Mouse (Mus musculus): ENCODE data around the gene Glis3. TPM values are rescaled to one million over a fixed set of nuclear protein-coding genes. Genes with fewer than 3 reads are reported as not detected.

The Glis3 gene
- polyA plus RNA-seq, 1 experiment from 2014 or later: 2.6 TPM

DNA sequence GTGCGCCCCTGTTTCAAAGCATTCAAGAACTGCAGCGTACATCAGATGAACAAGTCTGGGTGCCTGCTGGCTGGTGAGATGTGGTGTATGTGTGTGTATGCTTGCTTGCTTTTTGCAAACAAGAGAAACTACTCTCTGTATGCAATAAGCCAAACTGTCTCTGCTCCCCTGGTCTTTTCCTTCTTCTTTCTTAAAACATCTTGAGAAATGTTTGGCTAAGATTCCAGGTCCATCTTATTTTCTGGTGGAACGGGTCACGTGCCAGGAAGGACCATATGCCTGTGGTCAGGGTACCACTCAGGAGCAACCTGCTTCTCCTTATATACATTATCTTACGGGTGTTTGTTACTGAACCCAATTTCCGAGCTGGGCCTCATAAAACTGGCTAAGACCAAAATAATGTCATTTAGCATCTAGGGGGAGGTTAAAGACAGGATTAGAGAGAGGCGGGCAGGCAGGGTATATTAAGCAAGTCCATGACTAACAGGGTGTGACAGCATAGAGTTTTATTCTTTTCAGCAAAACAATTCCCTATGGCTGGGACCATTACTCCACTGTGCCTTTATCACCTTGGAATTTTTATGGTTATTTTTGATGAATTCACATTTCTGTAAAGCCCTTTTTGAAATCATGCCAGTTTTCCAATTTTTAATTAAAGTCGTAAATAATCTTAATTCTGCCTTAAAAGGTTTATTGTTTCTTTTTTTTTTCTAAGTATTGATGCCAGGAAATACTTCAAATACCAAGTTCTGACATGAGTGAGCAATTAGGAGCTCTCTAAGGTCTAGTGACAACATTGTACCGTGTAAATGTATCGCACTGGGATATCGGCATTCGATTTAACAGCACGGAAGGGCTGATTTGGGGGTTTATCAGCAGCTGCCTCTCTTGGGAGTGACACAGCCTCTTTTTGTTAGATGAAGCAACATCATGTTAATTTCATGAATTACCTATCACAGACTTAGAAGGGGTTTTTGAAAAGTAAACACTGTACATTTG is 328.5 kb downstream of the Glis3 start:
- no peak overlapping the region for H3K9ac ChIP-seq
- H3K4me3 ChIP-seq: no peak overlapping the region
- no peaks in the 10 kb centered on the region for H3K9me3 ChIP-seq (replicated peaks)
- no peaks in the 10 kb centered on the region for H3K36me3 ChIP-seq
- ATAC-seq (ENCODE audit: low FRiP score): no peak
- 65% methylated on average over 13 of the region's 13 CpGs for WGBS
- H3K4me2 ChIP-seq (replicated peaks): no peak overlapping the region
- H3K4me1 ChIP-seq: peaks cover 11% of the 10 kb centered on the region
- H3K27ac ChIP-seq: no peak overlapping the region
- H3K27me3 ChIP-seq: no peaks in the 10 kb centered on the region

- Histone ChIP-seq H3K9ac (no peak overlapping the region), H3K4me2 (replicated peaks) (no peak overlapping the region), H3K27me3 (no peaks in the 10 kb centered on the region), H3K9me3 (replicated peaks) (no peaks in the 10 kb centered on the region), H3K36me3 (no peaks in the 10 kb centered on the region), H3K27ac (no peak overlapping the region), H3K4me1 (peaks cover 9% of the 10 kb centered on the region), H3K4me3 (no peak overlapping the region)
- 46% methylated on average over 13 of the region's 13 CpGs for WGBS
- ATAC-seq (ENCODE audit: low FRiP score): no peak
These were observed 332.6 kb downstream of the Glis3 start for GRCm38 (mm10) chr19:28347080-28347825.

DNA sequence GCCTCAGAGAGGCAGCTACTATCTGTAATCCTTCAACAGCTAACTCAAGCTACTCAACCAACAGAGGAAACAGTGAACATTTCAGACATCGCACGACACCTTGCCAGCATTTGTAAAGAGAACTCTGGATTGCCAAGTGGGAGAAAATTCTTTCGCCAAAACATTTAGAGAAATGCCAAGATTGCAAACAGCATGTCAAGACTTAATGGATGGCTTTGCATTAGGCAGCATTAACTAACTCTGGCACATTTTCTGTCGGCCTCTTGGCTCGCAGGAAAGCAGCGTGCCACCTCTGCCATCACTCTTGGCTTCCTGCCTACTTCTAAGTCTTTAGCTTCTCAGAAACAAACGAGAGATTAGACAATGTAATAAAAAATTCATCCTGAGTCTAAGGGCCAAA is 336.2 kb downstream of the Glis3 start:
- 85% methylated on average over 7 of the region's 7 CpGs for WGBS
- H3K4me1 ChIP-seq: peaks cover 5% of the 10 kb centered on the region
- no peak overlapping the region for H3K9ac ChIP-seq
- H3K9me3 ChIP-seq (replicated peaks): no peaks in the 10 kb centered on the region
- H3K27ac ChIP-seq: no peak overlapping the region
- no peaks in the 10 kb centered on the region for H3K36me3 ChIP-seq
- H3K4me3 ChIP-seq: no peak overlapping the region
- no peaks in the 10 kb centered on the region for H3K27me3 ChIP-seq
- ATAC-seq (ENCODE audit: low FRiP score): no peak
- no peak overlapping the region for H3K4me2 ChIP-seq (replicated peaks)

DNA sequence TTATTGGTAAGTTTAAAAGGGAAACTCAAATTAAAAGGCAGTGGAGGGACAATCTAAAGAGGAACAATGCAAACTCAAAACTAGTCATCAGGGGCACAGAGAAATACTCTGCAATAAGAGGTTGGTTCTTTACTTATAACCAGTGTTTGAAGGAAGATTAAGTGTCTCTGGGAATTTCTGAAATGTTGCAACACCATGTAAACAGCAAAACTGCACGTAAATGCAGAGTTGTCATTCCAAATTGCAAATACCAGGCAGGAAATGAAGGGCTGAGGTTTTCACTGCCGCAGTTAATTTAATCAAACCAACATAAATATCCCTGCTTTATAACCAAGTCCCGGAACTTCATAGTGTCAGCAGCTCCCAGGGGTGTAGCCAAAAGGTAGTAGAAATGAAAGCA is 342.3 kb downstream of the Glis3 start:
- Histone ChIP-seq H3K9me3 (replicated peaks) (no peaks in the 10 kb centered on the region), H3K9ac (no peak overlapping the region), H3K4me3 (no peak overlapping the region), H3K36me3 (no peaks in the 10 kb centered on the region), H3K27ac (no peak overlapping the region), H3K4me1 (peaks cover 31% of the 10 kb centered on the region), H3K27me3 (no peaks in the 10 kb centered on the region), H3K4me2 (replicated peaks) (no peak overlapping the region)
- WGBS: 52% methylated on average over 3 of the region's 3 CpGs
- no peak for ATAC-seq (ENCODE audit: low FRiP score)

DNA sequence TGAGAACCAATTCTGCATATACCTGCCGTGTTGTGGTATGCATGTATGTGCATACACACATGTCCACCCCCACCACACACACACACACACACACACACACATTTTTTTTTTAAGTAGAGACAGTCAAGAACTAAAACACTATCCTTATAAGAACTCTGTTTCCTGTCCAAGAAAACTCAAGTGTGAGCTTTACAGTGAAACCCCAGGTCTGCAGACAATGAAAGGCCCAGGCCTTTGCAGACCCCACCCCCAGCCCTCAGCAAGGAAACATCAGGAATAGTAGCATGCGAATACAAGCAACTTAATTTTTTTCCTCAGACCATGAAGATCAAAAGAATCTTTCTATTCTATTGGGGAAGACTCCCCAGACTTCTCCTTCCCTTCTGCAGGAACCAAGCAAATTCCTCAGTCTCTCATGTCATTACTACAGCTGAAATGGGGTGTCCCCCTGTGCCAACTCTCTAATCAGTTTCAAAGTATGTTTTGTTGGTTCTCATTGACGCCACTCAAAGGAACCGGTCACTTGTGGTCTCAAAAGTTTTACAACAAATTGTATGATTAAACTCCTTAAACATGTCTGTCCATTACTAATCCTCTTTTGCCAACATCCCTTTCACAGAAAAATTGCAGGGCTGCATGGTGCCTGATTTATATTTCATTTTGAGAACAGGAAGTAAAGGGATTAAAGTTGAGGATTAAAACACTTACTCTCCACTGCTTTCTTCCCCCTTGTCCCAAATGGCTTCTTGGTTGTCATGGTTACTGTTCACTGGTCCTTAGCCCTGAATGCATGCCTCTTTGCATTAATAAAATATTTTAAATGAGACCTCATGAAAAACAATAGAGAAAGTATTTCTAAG is 343.0 kb downstream of the Glis3 start:
- H3K36me3 ChIP-seq: no peaks in the 10 kb centered on the region
- WGBS: 38% methylated on average over 4 of the region's 4 CpGs
- no peaks in the 10 kb centered on the region for H3K27me3 ChIP-seq
- no peak overlapping the region; the same call in 1 of the 2 replicates for H3K27ac ChIP-seq
- no peak overlapping the region for H3K9ac ChIP-seq
- no peak for ATAC-seq (ENCODE audit: low FRiP score)
- H3K4me3 ChIP-seq: no peak overlapping the region
- H3K9me3 ChIP-seq (replicated peaks): no peaks in the 10 kb centered on the region
- H3K4me1 ChIP-seq: peaks cover 31% of the 10 kb centered on the region
- no peak overlapping the region for H3K4me2 ChIP-seq (replicated peaks)

DNA sequence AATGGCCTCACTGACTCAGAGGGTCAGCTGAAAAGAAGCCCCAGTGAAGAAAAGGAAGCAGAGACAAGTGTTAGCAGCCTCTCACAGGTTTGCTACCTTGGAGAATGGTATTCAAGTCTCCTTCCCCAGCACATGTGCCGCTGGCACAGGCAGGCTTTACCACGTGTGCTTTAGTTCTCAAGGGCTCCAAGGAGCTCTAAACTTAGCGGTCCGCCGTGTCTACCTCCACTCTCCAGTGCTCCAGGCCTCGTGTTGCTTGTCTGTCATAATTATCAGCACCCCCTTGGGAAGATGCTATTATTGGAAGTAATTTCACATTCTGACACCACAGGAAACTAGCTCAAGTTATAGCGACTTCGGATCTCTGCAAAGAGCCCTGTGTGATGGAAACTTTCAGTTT is 344.0 kb downstream of the Glis3 start:
- no peak overlapping the region for H3K4me2 ChIP-seq (replicated peaks)
- H3K27me3 ChIP-seq: no peaks in the 10 kb centered on the region
- H3K9me3 ChIP-seq (replicated peaks): no peaks in the 10 kb centered on the region
- no peak for ATAC-seq (ENCODE audit: low FRiP score)
- no peak overlapping the region for H3K27ac ChIP-seq
- no peak overlapping the region for H3K4me3 ChIP-seq
- WGBS: 50% methylated on average over 8 of the region's 8 CpGs
- H3K9ac ChIP-seq: no peak overlapping the region
- H3K36me3 ChIP-seq: no peaks in the 10 kb centered on the region
- H3K4me1 ChIP-seq: peaks cover 31% of the 10 kb centered on the region

DNA sequence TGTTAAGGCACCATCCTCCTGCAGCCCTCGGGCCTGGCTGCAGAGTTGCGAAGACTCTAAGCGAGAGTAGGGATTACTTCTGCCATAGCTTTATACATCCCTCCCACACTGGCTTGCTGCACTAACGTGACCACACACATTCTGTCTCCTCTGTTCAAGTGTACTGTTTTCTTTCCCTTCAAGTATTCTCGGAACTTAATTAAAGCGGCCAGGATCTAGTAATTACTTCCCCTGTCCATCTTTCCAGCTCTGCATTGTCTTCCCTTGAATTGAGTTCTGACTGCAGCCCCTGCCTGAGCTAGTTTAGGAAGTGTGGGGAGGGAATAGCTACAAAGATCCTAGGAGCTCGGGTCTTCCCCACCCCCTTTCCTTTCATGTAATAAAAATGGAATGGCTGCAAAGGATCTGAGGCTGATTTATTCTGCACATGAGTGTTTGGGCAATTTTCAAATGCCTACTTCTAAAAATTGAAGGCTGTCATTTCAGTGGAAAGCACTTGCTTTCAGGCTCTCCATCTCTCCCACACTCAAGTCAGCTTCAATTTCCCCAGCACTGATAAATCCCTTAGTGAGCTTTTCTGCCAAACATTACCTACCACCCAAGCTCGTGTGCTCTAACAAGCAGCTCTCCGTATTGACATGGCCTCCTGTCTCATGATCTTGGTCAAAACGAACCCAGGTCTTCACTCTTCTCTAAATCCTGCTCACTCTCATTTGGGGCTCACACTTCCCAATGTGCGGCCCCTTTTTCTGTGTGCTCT is 346.7 kb downstream of the Glis3 start:
- ATAC-seq (ENCODE audit: low FRiP score): no peak
- H3K4me2 ChIP-seq (replicated peaks): no peak overlapping the region
- no peak overlapping the region for H3K4me3 ChIP-seq
- 40% methylated on average over 11 of the region's 11 CpGs for WGBS
- no peaks in the 10 kb centered on the region for H3K36me3 ChIP-seq
- no peaks in the 10 kb centered on the region; the same call in 1 of the 2 replicates for H3K27me3 ChIP-seq
- H3K9ac ChIP-seq: no peak overlapping the region
- H3K27ac ChIP-seq: no peak overlapping the region
- H3K9me3 ChIP-seq (replicated peaks): no peaks in the 10 kb centered on the region
- H3K4me1 ChIP-seq: peaks cover 34% of the 10 kb centered on the region

GRCm38 (mm10) chr19:28328444-28329110 is 351.3 kb downstream of the Glis3 start:
- 35% methylated on average over 16 of the region's 16 CpGs for WGBS
- Histone ChIP-seq H3K4me1 (peaks cover 12% of the 10 kb centered on the region), H3K9ac (no peak overlapping the region), H3K27ac (no peak overlapping the region), H3K4me2 (replicated peaks) (no peak overlapping the region), H3K9me3 (replicated peaks) (no peaks in the 10 kb centered on the region), H3K36me3 (no peaks in the 10 kb centered on the region), H3K4me3 (no peak overlapping the region), H3K27me3 (no peaks in the 10 kb centered on the region; the same call in 1 of the 2 replicates)
- no peak for ATAC-seq (ENCODE audit: low FRiP score)

- Histone ChIP-seq H3K27me3 (no peaks in the 10 kb centered on the region; the same call in 1 of the 2 replicates), H3K9ac (no peak overlapping the region), H3K4me3 (no peak overlapping the region), H3K27ac (no peak overlapping the region), H3K4me2 (replicated peaks) (no peak overlapping the region), H3K9me3 (replicated peaks) (no peaks in the 10 kb centered on the region), H3K36me3 (no peaks in the 10 kb centered on the region), H3K4me1 (0 out of 2 replicates have a peak, but pooled peaks cover 2% of the 10 kb centered on the region)
- 86% methylated on average over 5 of the region's 5 CpGs for whole genome bisulfite sequencing
- ATAC-seq (ENCODE audit: low FRiP score): no peak
These were observed 352.3 kb downstream of the Glis3 start for GRCm38 (mm10) chr19:28327536-28327935.

GRCm38 (mm10) chr19:28306036-28306435 is 373.8 kb downstream of the Glis3 start:
- Histone ChIP-seq H3K9me3 (replicated peaks) (no peaks in the 10 kb centered on the region), H3K27me3 (no peaks in the 10 kb centered on the region), H3K27ac (peak overlapping the region; percentile 40; the same call in 1 of the 2 replicates), H3K4me2 (replicated peaks) (no peak overlapping the region), H3K9ac (no peak overlapping the region), H3K4me3 (no peak overlapping the region), H3K36me3 (no peaks in the 10 kb centered on the region), H3K4me1 (peaks cover 23% of the 10 kb centered on the region)
- 50% methylated on average over 6 of the region's 6 CpGs for WGBS
- no peak for ATAC-seq (ENCODE audit: low FRiP score)

DNA sequence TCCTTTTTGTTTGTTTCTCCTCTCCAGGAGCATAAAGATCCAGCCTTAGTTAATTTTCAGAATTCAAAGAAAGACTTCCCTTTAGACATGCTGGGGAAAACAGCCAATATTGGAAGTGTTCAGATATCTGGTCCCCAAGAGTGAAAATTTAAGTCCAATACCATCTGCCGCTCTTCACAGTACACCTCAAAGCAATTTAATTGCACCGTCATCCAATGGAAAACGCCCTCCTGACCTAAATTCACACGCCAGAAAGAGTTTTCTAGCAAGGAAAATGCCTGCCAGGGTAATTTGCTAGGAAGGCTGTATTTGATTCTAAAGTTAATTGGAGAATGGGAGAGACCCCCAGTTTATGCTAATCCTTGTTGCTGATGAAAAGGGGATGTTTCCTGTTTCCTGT is 374.4 kb downstream of the Glis3 start:
- no peak overlapping the region for H3K4me3 ChIP-seq
- H3K27ac ChIP-seq: 0 out of 2 replicates have a peak overlapping the region, but pooled peaks have one; percentile 40
- H3K9ac ChIP-seq: no peak overlapping the region
- H3K4me2 ChIP-seq (replicated peaks): no peak overlapping the region
- H3K4me1 ChIP-seq: peaks cover 23% of the 10 kb centered on the region
- no peaks in the 10 kb centered on the region for H3K27me3 ChIP-seq
- H3K9me3 ChIP-seq (replicated peaks): no peaks in the 10 kb centered on the region
- no peak for ATAC-seq (ENCODE audit: low FRiP score)
- no peaks in the 10 kb centered on the region for H3K36me3 ChIP-seq
- 45% methylated on average over 4 of the region's 4 CpGs for WGBS

Data from hindbrain, embryonic 12.5 days (tissue).